Mouse (Mus musculus) hindbrain, embryonic 13.5 days (tissue): ENCODE data around the gene St8sia6. TPM values are rescaled to one million over a fixed set of nuclear protein-coding genes. Genes with fewer than 3 reads are reported as not detected.

Experiments
- polyA plus RNA-seq: library from polyadenylated mRNA; unstranded; fragments of >200 nt; fragmentation: Nextera tagmentation; extraction: Ambion mirVana; gene quantifications from 2 replicates; pipeline ENCODE4 v1.2.1, GENCODE M21; 2015

St8sia6 gene
- polyA plus RNA-seq, 1 experiment from 2014 or later: 0.90 TPM

Other genes with a start within 250 kb of the St8sia6 start
- gene Trdmt1, start 249.4 kb downstream of the St8sia6 start, polyA plus RNA-seq: 7.8 and 9.7 TPM in 2 replicates
- 727 and 758 TPM in 2 replicates for gene Vim, start 220.1 kb downstream of the St8sia6 start, polyA plus RNA-seq